Mouse (Mus musculus) NIH3T3 (cell line): ENCODE data around the gene Sox13.

Experiments
- DNase-seq: peaks from one replicate; pipeline ENCODE4 v3.0.0-alpha.2; 2012; ENCODE audit warnings: low read depth

The Sox13 gene

GRCm38 (mm10) chr1:133423543-133424480, at the start of gene Sox13:
Gene Sox13 (minus strand): TSS chr1:133424377.
- no peak for DNase-seq

GRCm38 (mm10) chr1:133471556-133471955, 47.4 kb upstream of the Sox13 start:
- no peak for DNase-seq

- DNase-seq = peak; percentile 39
Observed at GRCm38 (mm10) chr1:133471086-133471485, 46.9 kb upstream of the Sox13 start.

- DNase-seq = no peak
Observed at GRCm38 (mm10) chr1:133470242-133471025, 46.3 kb upstream of the Sox13 start.

GRCm38 (mm10) chr1:133469213-133469612, 45.0 kb upstream of the Sox13 start:
- DNase-seq = no peak

- DNase-seq = no peak
Observed at GRCm38 (mm10) chr1:133468751-133469150, 44.6 kb upstream of the Sox13 start.

GRCm38 (mm10) chr1:133467905-133468304, 43.7 kb upstream of the Sox13 start:
- no peak for DNase-seq

GRCm38 (mm10) chr1:133463138-133463537, 39.0 kb upstream of the Sox13 start:
- DNase-seq = no peak

- DNase-seq = no peak
Observed at GRCm38 (mm10) chr1:133460996-133461395, 36.8 kb upstream of the Sox13 start.

GRCm38 (mm10) chr1:133456097-133456496, 31.9 kb upstream of the Sox13 start:
- no peak for DNase-seq

GRCm38 (mm10) chr1:133452564-133453165, 28.5 kb upstream of the Sox13 start:
- DNase-seq = no peak

- DNase-seq = no peak
Observed at GRCm38 (mm10) chr1:133451869-133452563, 27.8 kb upstream of the Sox13 start.

- DNase-seq = no peak
Observed at GRCm38 (mm10) chr1:133451025-133451424, 26.8 kb upstream of the Sox13 start.

- DNase-seq = no peak
Observed at GRCm38 (mm10) chr1:133448351-133448931, 24.3 kb upstream of the Sox13 start.

GRCm38 (mm10) chr1:133446291-133446690, 22.1 kb upstream of the Sox13 start:
- DNase-seq = no peak

- no peak for DNase-seq
Observed at GRCm38 (mm10) chr1:133444315-133444714, 20.1 kb upstream of the Sox13 start.

GRCm38 (mm10) chr1:133437916-133438683, 13.9 kb upstream of the Sox13 start:
- no peak for DNase-seq

- no peak for DNase-seq
Observed at GRCm38 (mm10) chr1:133434756-133435112, 10.6 kb upstream of the Sox13 start.

GRCm38 (mm10) chr1:133434018-133434755, 10.0 kb upstream of the Sox13 start:
- DNase-seq = no peak

GRCm38 (mm10) chr1:133432566-133432965, 8.4 kb upstream of the Sox13 start:
- DNase-seq = no peak
